Mouse (Mus musculus): ENCODE measurements at regions not wholly inside any gene's neighbourhood (a gene's known extent, or its start where the extent isn't known, plus 50 kb on each side); places are given as distances from the start of the nearest gene placed in this dataset.

DNA sequence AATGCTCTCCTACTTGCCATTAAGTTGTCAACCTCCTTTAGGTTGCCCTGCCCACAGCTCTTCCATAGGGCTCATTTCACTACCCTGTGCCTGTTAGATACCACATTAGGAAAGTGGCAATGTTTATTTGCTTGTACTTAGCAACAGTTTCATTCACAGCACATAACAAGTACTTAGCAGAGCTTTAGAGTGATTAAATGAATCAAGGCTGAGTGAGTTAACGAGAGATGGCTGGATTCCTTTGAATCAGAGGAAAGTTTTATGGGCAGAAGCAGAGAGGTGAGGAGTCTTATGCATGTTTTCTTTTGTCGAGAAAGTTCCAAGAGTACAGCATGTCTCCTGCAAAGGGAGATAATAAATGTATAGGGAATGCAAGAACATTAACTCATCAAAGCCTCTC is 60.5 kb downstream of the Ptgs2 start:
- CTCF ChIA-PET = no interaction called here

DNA sequence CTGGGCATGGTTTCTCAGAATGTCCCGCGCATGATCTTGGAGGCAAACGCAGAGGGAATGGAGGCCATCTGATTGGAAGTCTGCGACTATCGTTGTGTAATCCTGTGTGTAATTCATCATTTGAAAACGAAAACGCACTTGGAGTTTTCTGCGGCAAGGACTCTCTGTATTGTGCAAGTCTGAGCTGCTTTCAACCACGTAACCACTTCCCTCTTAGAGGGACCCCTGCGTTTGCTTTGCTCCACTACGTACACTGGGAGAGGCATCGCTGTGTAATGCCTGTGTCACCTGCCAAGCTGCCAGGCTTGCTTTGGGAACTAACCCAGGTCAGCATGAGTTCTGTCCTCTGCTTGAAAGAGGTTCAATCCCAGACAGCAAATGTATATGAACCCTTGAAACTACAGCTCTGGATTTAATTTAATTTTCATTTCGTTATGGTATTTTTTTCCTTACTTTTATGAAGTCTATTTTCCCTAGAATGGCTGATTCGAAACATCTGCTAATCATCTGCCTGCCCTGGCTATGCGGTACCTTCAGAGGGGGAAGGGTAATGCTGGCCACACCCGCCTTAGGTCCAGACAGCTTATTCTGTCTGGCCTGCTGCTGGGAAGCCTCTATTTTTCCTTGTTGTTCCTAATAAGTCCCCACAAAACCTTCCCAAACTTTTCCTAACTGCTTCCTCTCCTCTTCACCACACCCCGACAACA is 65.2 kb downstream of the Ptgs2 start:
- CTCF ChIA-PET = no interaction called here

DNA sequence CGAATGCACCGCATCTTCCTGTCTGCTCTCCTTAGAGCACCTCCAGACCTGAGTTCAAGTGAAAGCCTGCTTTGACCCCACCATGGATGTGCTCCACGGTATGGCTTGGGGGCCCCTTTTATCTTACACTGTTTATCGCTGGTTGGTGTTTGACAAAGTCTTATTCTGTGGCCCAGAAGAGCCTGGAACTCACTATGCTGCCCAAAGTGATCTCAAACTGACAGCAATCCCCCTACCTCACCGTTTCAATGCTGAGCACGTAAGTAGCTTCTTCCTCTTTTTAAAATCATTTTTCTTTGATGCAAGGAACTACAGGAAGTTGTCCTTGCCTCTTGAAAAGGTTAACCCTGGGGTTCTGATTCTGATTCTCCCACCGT is 65.8 kb downstream of the Ptgs2 start:
- CTCF ChIA-PET = no interaction called here

DNA sequence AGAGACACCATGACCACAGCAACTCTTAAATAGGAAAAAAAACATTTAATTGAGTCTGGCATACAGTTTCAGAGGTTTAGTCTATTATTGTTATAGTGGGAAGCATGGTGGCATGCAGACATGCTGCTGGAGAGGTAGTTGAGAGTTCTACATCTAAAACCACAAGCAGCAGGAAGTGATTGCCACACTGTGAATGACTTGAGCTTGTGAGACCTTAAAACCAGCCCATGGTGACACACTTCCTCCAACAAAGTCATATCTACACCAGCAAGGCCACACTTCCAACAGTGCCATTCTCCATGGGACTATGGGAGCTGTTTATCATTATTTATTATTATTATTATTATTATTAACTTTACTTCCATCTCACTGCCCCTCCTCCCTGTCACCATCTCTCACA is 67.3 kb downstream of the Ptgs2 start:
- CTCF ChIA-PET = interaction anchor here (0.5 kb wide), 1 partner anchor 72 kb away, joined by 5 read pairs; no protein-coding TSS in a partner anchor

DNA sequence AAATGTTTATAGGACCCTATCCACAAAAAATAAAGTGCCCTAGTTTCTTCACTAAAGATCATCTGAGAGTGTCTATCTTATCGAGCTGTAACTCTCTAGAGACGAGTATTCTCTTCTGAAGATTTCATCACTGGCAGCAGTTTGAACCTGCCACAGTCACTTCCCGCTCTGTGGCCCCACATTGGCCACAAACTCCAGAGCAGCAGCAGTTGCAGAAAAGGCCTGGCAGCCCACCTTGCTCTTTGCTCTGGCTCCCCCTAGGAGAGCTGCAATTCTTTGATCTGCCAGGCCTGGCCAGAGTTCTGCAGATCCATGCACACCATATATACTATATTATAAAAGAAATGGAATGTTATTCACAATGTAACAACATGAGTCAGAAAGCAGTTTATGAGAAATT is 74.4 kb downstream of the Ptgs2 start:
- CTCF ChIA-PET = no interaction called here

DNA sequence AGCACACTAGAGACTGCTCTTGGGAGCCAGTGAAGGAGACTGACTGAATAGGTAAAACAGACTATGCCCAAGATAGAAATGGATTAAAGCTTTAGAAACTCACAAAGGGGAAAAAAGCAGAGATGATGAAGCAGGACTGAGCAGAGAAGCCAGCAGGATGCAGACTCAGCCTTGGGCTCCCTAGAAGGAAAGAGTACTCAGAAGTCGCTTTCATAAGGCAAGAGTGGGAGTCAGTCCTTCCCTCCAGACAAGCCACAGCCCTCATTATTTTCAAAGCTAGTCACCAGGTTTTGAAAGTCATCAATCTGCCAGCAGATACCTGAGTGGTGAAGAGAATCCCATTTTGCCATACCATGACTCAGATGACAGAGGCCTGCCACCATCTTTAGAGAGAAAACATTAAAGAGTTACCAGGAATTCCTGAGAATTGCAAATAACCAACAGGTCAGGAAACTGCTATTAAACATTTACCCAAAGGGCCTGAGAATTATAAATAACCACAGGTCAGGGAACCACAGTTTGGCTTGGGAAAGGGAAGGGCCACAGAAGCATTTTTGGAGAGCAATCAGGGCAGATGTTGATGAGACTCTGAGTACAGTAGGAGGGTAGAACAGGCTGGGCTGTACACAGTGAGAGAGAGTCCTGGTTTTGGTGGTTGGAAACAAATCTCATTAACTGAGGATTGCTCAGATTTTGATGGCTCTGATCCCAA is 77.4 kb downstream of the Ptgs2 start:
- CTCF ChIA-PET = no interaction called here

DNA sequence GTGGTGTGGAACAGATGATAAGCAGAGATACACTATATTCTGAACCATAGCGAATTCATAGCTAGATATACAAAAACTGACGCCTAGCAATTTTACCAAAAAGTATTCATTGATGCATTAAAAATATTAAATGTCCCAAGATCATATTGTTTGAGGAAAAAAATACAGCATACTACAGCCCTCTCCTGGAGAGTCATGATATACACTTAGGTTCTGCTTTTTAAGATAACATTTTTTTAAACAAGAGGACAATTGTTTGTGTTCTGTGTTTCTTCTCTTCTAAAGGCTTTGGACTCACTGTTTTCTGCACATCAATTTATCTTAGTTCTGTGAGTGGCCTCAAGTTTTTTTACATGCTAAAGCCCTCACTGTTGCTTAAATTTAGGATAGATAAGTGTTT is 102.2 kb downstream of the Ptgs2 start:
- CTCF ChIA-PET = no interaction called here

DNA sequence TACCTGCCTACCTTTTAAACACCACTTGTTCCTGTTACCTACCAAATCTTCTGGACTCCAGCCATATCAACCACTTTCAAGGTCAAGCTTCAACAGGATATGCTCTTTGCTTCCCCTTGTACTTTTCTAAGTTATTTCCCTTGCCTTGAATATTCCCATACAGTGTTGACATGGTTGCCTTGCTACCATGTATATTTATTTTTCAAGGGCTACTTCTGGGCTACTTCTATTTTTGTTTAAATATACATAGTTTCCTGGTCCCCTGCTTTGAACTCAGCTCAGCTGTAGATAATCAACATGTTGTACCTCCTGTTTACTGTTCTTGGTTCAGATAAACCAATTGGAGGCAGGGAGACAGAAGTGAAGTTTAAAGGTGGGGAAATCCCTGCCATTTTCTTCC is 106.8 kb upstream of the Pdc start:
- CTCF ChIA-PET = no interaction called here

DNA sequence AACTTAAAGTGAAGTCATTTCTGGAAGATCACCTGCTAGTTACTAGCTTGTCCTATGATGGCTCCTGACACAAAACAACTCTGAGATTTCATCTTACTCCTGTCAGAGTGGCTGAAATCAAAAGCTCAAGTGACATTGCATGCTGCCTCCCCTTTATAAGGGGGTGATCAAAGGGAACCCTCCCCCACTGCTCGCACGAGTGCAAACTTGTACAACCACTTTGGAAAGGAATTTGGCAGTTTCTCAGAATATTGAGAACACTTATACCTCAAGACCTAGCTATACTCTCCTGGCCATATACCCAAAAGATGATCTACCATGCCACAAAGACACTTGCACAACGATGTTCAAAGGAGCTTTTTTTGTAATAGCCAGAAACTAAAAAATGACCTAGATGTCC is 102.5 kb upstream of the Pdc start:
- CTCF ChIA-PET = no interaction called here

DNA sequence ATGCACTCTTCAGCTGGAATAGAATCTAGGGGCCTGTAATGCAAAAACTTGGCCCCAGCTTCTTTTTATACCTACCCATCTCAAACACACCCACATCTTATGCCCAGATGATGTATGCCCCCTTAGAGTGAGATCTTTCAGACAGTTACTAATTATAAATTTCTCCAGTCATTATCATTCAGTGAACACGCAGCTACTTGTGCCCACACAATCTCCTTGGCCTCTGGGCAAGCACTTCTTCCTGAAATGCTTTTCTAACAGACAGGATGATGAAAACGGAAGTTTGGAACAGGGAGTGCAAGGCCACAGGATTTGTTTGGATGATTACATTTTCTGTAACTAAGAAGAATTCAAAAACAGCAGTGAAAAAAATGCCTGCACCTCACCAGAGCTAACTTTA is 100.4 kb upstream of the Pdc start:
- CTCF ChIA-PET = no interaction called here

DNA sequence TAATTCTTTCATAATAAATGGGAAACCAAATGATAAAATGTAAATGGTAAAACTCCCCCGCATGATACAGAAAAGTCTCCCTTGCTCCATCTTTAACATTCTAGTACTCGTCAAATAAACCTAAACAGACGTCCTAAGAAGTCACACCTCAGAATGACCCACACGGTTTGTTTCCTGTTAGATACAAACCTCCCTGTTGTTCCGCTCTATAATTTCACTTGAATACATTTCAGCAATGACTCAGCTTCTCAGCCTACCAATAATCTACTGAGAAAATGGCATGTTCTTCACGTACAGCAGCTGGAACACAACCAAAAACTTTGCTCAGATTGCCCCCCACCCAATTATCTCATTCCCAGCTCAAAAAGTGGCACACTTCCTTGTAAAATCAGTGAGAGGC is 93.7 kb upstream of the Pdc start:
- CTCF ChIA-PET = no interaction called here

DNA sequence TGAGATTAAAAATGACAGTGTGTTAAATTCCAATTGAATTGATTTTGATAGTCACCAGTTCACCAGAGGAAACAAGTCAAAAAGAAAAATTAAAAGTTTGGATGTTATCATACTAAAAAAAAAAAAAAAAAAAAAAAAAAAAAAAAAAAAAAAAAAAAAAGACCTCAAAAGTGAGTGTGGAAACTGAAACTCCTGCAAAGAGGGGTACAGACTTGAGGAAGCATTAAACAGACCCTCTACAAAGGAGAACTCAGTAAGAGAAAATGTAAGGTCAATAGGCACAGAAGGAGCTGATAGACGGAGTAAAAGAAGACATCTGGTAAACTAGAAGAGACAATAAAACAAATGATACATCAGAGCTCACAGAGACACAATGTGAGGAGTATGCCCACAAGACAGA is 79.7 kb upstream of the Pdc start:
- CTCF ChIA-PET = interaction anchor here (0.7 kb wide), 1 partner anchor 72 kb away, joined by 5 read pairs; no protein-coding TSS in a partner anchor

DNA sequence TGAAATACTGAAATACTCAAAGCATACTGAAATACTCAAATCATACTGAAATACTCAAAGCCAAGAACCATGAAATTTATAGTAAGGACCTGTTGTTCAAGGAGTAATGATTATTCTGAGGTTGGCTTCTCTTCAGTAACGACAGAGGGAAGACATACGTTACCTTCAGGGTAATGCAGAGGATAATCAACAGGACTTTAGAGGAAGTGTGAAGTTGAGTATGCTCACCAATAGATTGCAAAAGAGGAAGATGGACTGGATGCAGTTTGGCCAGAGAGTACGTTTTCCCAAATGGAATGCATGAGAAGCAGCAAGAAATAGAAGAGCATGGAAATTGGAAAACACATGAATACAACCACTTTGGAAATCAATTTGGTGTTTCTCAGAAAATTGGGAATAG is 79.1 kb upstream of the Pdc start:
- CTCF ChIA-PET = no interaction called here

DNA sequence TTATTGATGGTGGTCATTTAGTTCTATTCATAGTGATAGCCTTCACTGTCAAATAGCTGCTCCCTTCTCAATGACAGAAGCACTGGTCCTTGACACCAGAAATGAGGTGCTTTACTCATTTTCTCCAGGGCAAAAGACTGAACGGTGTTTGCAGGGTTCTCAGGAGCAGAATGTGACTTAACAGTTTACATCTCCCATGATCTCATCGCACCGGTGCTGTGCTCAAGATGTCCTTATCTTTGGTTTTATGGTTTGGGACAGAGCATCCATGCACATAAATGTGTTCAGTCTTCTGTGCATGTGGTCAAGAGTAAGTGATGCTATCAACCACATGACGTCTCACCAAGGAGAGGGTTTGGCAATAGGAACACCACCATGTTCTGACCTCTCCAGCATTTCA is 78.1 kb upstream of the Pdc start:
- CTCF ChIA-PET = no interaction called here

DNA sequence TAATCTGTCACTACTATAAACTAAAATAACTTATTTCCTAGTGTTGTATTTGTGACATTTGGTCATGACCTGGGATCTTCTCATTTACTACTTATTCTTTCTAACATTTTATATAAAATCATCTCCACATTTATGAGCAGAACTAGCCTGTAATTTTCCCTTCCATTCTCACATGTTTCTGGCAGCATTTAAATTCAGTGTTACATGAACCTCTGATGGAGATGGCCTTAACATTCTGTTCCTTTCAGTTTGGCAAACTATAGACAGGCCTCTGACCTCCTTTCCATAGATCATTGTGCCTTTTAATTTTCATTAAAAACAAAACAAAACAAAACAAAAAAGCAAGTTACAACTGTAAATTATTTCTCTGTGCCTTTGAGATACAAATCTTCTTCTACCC is 77.1 kb upstream of the Pdc start:
- CTCF ChIA-PET = no interaction called here

DNA sequence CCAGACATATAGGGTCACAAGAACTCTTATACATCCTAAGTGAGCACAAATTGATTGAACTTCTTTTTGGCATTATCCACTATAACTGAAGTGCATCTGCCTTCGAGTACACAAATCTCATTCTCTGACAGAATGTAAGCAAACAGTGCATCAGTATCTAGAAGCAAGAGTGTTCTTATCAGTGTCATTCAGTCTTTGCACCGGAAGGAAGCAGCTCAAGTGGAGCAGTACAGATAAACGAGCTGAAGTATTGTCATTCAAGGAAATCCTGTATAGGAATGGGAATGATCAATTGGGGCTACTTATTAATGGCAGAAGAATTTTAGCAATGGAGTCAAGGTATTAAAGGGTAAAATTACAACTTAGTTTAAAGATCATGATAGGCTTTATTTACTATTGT is 74.3 kb upstream of the Pdc start:
- CTCF ChIA-PET = no interaction called here

DNA sequence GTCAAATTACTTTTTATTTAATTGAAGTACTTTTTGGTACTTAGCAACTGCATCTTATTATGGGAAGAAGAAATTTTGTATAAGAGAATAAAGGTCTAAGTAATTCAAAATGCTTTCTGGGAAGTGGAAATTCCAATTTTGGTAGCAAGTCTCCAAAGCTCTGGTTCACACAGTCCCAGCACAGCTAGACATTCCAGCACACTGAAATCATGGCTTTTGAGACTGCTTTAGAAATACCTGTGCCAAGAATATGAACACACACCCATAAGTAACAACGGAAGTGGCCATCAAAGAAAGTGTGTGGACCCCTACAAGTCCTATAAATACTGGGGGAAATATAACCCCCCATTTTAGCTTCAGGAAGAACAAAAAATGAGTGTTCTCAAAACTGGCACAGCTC is 67.8 kb upstream of the Pdc start:
- CTCF ChIA-PET = no interaction called here

DNA sequence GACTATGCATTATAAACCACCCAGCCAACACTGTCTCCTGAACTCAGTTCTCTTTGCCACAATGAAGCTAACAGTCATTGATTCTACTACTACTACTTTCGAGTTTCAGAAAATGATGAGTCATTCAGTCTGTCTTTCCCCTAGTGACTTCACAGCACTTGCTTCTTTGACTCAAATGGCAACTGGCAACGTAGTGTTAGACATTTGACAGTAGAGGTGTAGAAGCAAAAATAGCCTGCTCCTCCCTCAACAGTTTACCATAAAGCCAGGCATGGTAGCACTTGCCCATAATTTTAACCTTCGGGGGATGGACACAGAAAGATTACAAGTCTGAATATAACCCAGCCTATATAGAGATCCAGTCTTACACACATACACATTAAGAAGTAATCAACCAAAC is 67.3 kb upstream of the Pdc start:
- CTCF ChIA-PET = no interaction called here

DNA sequence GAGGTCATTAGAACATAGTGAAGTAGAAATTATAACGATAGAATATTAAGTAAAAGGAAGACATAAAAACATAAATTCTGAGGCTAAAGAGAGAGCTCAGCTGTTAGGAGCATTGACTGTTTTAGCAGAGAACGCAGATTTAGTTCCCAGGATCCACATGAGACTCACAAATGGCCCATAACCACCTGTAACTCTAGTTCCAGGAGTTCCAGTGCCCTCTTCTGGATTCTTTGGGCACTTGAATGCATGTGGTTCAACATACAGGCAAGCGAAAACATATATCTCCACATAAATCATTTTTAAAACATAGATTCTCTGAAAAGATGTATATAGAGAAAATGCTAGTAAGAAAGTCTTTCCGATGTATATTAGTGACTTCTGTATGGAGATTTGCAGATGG is 61.6 kb upstream of the Pdc start:
- CTCF ChIA-PET = interaction anchor here (0.6 kb wide), 1 partner anchor 656 kb away, joined by 3 read pairs; no protein-coding TSS in a partner anchor

DNA sequence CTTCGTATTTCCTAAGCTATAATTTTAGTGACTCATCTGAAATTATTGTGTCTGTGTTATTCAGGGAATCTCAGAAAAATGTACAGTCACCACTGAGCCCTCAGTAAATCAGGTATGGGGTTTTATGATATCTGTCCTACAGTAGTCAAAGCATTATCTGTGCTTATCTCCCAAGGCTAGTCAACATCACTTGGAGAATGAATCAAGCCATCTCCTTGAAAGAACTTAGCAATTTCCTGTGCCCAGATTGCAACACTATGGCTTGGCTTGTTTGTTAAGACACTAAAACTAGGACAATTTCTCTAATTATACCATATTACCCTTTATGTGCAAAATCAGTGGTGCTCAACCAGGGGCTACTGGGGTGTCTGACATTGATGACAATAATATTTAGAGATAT is 58.9 kb upstream of the Pdc start:
- CTCF ChIA-PET = no interaction called here

DNA sequence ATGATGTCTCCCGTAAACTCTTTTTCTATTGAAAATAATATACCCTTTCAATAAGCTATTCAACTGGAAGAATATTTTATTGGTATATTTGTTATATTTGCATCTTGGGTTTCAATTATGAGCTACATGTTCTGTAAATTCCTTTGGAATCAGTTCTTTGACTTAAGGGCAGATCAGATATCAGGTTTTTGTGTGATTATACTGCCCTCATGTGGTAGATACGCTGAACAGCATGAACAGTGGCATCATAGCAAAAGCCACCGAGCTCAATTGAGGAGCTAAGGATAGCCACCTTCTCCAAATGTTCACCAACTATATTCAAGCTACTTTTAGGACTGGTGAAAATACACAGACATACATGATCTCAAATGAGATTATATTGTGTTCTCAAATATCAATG is 52.7 kb upstream of the Pdc start:
- CTCF ChIA-PET = no interaction called here

DNA sequence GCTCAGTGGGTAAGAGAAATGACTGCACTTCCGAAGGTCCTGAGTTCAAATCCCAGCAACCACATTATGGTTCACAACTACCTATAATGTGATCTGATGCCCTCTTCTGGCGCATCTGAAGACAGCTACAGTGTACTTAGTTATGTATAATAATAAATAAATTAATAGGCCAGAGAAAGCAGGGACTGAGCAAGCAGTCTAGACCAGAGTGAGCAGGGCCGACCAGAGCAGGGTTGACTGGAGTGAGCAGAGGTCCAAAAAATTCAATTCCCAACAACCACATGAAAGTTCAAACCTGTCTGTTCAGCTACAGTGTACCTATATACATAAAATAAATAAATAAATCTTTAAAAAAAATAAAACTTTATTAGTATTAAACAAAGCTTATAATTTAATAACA is 52.2 kb upstream of the Pdc start:
- CTCF ChIA-PET = no interaction called here
